Mouse (Mus musculus): Measurements from ENCODE around the gene Cxcr1.

DNA sequence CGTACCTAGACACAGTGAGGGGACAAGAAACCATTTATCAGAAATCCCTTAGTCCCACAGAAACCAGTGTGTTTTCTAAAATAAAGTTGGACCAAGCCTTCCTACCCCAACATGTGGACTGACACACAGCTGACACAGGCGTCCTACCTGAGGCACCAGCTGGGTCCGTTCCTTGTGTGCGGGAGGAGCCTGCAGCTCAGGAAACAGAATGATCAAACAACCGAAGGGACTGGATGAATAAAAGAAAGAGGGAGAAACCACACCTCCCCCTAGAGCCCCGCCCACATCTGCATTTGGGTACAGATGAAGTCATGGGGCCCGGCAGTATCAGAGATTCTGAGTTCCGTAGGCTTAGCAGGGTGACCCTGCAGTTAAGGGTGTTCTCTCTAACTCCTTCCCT is at the start of gene Cxcr1:
- TF ChIP-seq EP300 (IDR thresholded peaks at IDR 0.05; ENCODE audit: low read depth), result no peak
- TF ChIP-seq CTCF (IDR thresholded peaks at IDR 0.05; ENCODE audit: low read depth), result no peak
